Mouse (Mus musculus) heart, embryonic 15.5 days (tissue): ENCODE results near the gene Abr. TPM values are rescaled to one million over a fixed set of nuclear protein-coding genes. Genes with fewer than 3 reads are reported as not detected.

Experiments
- ATAC-seq: fragments of 200-750 bp; cut with Nextera tagmentation; replicated peaks from 2 replicates; pipeline ENCODE4 v1.8.0; 2017; ENCODE audit warnings: low read depth, moderate TSS enrichment; ENCODE audit not compliant: insufficient number of reproducible peaks, insufficient read depth, low FRiP score
- H3K27ac ChIP-seq: fragments of 300-500 bp; sonication (generic); 2 replicates; pipeline ENCODE4 v1.5.1; 2015; ENCODE audit warnings: mild to moderate bottlenecking, inconsistent platforms
- H3K27me3 ChIP-seq: fragments of 300-500 bp; sonication (generic); 2 replicates; pipeline ENCODE4 v1.6.1; 2015; ENCODE audit warnings: inconsistent platforms
- H3K36me3 ChIP-seq: fragments of 300-500 bp; sonication (generic); 2 replicates; pipeline ENCODE4 v1.6.1; 2015; ENCODE audit warnings: mild to moderate bottlenecking, inconsistent platforms
- H3K4me1 ChIP-seq: fragments of 300-500 bp; sonication (generic); replicated peaks from 2 replicates; pipeline ENCODE4 v1.6.1; 2015; ENCODE audit warnings: inconsistent platforms
- H3K4me2 ChIP-seq: fragments of 300-500 bp; sonication (generic); 2 replicates; pipeline ENCODE4 v1.6.1; 2015; ENCODE audit warnings: inconsistent platforms, mild to moderate bottlenecking, moderate library complexity
- H3K4me3 ChIP-seq: fragments of 300-500 bp; sonication (generic); 2 replicates; pipeline ENCODE4 v1.5.1; 2015; ENCODE audit warnings: mild to moderate bottlenecking, inconsistent platforms
- H3K9ac ChIP-seq: fragments of 300-500 bp; sonication (generic); 2 replicates; pipeline ENCODE4 v1.6.1; 2015; ENCODE audit warnings: mild to moderate bottlenecking, inconsistent platforms
- H3K9me3 ChIP-seq: fragments of 300-500 bp; sonication (generic); replicated peaks from 2 replicates; pipeline ENCODE4 v1.6.1; 2016; ENCODE audit warnings: inconsistent platforms
- WGBS: fragments of 180-500 bp; shearing (Covaris S2); methylation state at CpG from one replicate; pipeline ENCODE4 v1.1.7; 2015; ENCODE audit warnings: mixed read lengths; 5-methylcytosine and 5-hydroxymethylcytosine counted together
- polyA plus RNA-seq: library from polyadenylated mRNA; unstranded; fragments of >200 nt; fragmentation: Nextera tagmentation; extraction: Ambion mirVana; gene quantifications from 2 replicates; pipeline ENCODE4 v1.2.1, GENCODE M21; 2015

Abr gene
- polyA plus RNA-seq, 1 experiment from 2014 or later = 19.9 TPM

DNA sequence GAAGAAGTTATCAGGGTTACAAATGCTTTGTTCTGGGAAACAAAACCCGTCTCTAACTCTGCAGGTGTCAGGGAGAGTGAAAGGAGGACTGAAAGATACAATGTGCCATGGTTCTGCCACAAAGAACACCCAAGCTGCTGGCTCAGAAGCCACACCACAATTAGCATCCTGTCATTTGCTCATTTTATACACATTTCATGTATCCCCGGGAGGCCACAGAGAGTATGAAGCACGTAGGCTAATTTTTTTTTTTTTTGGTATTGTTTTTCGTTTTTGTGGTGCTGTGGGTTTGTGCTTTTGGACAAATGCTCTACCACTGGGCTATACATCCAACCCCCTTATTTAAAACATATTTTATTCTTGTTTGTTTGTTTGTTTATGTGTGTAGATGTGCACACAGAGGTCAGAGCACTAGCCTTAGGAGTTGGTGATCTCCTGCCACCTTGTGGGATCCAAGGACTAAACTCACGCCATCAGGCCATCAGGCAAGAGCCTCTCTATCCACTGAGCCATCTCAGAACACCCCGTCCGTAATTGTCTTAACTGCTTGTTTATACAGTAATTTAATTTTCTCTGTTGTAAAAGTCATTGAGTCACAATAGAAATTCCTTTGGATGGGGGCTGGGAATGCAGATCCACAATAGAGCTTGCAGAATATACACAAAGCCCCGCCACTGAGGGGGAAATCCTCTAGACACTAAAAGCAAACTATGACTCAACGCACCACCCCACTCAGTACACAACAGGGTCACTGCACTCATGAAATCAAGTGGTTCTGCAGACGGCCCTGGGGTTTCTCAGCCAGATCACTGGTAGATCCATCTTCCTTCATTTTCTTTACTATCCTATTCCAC is 33.3 kb downstream of the Abr start:
- 65% methylated on average over 10 of the region's 10 CpGs for WGBS
- H3K4me1 ChIP-seq = peaks cover 5% of the 10 kb centered on the region
- H3K27ac ChIP-seq = no peak overlapping the region
- no peak overlapping the region for H3K9ac ChIP-seq
- H3K27me3 ChIP-seq = no peaks in the 10 kb centered on the region
- no peak overlapping the region for H3K4me2 ChIP-seq
- no peaks in the 10 kb centered on the region for H3K9me3 ChIP-seq
- no peak for ATAC-seq
- no peaks in the 10 kb centered on the region for H3K36me3 ChIP-seq
- H3K4me3 ChIP-seq = no peak overlapping the region

DNA sequence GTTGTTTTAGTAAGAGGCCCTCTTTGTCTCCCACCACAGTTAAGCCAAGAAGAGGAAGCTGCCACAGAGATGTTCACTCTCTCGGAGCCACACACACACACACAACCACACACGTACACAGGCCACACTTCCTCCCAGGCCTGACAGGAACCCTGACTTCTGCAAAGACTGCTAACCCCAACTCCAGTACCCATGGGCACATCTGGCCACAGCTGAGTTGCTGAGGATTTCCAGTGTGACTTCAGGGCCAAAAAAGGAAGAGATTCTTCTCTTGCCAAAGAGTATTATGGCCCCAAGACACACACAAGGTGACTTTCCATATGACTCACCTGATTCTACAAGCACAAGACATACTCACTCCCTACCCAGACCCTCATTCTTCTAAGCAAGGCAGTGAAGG is 34.1 kb downstream of the Abr start:
- 79% methylated on average over 2 of the region's 2 CpGs for WGBS
- no peak for ATAC-seq
- no peaks in the 10 kb centered on the region for H3K9me3 ChIP-seq
- H3K27ac ChIP-seq = peak overlapping the region; percentile 52; the same call in 1 of the 2 replicates
- H3K27me3 ChIP-seq = no peaks in the 10 kb centered on the region
- no peak overlapping the region for H3K9ac ChIP-seq
- no peaks in the 10 kb centered on the region for H3K36me3 ChIP-seq
- no peaks in the 10 kb centered on the region for H3K4me1 ChIP-seq
- H3K4me2 ChIP-seq = no peak overlapping the region
- H3K4me3 ChIP-seq = no peak overlapping the region

DNA sequence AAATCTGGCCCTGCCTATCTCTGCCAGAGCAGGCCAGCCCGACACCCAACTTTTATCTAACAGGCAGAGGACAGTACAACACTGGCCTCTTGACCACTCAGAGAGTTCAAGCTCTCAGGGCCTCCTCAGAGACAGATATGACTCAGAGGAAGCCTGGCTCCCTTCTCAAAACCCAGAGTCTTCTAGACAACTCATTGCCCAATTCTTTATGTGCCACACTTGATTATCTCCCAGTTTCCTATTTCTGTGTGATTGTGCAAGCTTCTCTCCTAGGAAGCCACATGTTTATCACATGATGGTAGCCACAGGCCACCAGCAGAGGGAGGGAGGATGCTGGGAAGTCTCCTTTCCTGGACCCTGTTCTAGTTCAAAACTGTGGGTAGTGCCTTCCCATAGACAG is 34.8 kb downstream of the Abr start:
- Histone ChIP-seq H3K4me1 (no peaks in the 10 kb centered on the region), H3K9me3 (no peaks in the 10 kb centered on the region), H3K27me3 (no peaks in the 10 kb centered on the region), H3K27ac (peak overlapping the region; percentile 52; the same call in 1 of the 2 replicates), H3K9ac (no peak overlapping the region), H3K4me3 (no peak overlapping the region), H3K36me3 (no peaks in the 10 kb centered on the region), H3K4me2 (no peak overlapping the region)
- ATAC-seq = no peak
- 64% methylated on average over 1 of the region's 1 CpGs for WGBS

DNA sequence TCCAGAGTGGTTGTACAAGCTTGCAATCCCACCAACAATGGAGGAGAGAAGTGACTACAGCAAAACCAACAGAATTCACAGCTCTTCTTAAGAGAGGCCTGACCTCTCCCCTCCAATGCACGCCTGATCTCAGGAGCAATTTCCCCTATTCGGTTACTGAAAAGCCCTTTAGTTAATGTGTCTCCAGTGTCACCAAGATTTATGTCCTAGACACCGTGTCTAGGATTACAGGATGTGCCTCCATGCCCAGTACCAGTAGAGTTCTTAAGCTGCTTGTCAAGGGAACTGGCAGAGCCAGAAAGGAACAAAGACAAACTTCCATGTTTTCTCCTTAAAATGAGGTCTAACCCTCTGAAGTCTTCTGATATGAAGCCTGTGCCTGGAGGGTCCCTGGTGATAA is 36.0 kb downstream of the Abr start:
- WGBS = 61% methylated on average over 3 of the region's 3 CpGs
- Histone ChIP-seq H3K36me3 (no peaks in the 10 kb centered on the region), H3K9me3 (no peaks in the 10 kb centered on the region), H3K27me3 (no peaks in the 10 kb centered on the region), H3K9ac (no peak overlapping the region), H3K4me1 (peaks cover 9% of the 10 kb centered on the region), H3K4me2 (no peak overlapping the region), H3K27ac (no peak overlapping the region), H3K4me3 (no peak overlapping the region)
- ATAC-seq = no peak

DNA sequence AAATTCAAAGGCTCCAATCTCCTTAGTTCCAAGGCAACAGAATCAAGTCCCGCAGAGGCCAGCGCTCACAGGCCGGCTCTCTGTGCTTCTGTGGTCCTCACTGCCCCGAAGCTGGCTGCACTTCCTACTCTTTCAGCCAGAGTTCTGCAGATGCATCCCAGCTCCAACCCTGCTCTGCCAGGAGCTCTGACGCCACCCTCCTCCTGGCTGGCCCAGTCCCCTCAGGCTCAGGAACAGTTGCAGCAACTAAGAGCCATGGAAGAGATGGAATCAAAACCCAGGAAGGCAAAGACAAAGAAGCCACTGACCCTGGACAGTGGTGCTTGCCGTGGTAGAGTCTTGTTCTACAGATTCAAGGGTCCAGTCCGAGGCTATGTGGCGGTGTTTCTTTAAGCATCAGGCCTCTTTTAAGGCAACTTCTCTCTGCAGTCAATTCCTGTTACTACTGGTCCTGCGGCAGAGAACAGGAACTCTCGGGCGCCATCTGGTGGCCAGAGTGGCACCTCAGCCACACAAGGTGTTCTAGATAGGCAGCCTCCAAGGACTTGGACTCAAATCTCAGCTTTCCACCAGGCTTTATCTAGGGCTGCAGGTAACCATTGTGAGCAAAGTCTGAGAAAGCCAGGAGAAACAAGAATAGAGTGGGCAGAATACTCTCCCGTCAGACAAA is 44.4 kb downstream of the Abr start:
- H3K9ac ChIP-seq = no peak overlapping the region
- no peaks in the 10 kb centered on the region for H3K36me3 ChIP-seq
- 0 out of 2 replicates have a peak, but pooled peaks cover under 1% of the 10 kb centered on the region for H3K27me3 ChIP-seq
- no peak overlapping the region for H3K4me3 ChIP-seq
- ATAC-seq = no peak
- H3K4me2 ChIP-seq = no peak overlapping the region
- whole genome bisulfite sequencing = 35% methylated on average over 12 of the region's 12 CpGs
- H3K27ac ChIP-seq = no peak overlapping the region
- peaks cover 11% of the 10 kb centered on the region for H3K4me1 ChIP-seq
- H3K9me3 ChIP-seq = no peaks in the 10 kb centered on the region

DNA sequence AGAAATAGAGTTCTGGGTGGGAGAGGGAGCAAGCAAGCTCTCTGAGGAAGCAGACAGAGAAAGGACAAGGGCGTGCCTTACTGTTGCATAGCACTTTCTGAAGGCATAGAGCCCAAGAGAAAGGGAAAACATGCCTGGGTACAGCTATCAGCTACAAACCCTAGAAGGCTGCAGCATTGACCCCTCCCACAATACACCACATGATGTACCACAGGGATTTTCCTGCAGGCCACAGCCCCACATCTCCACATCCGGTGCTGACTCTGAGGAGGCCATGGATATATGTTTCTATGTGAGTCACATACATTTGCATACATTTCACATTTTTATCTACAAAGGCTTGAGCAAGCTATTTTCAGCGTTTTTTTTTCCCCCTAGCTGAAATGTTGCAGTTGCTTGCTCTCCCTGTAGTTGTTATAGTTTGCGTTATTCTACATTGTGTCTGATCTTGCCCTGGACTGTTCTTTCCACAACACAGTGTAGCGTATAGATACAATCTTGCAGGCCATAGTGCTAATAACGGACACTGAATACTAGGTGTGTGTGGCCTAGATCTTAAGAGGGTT is 49.2 kb downstream of the Abr start:
- no peak for ATAC-seq
- WGBS = 75% methylated on average over 6 of the region's 6 CpGs
- Histone ChIP-seq H3K36me3 (no peaks in the 10 kb centered on the region), H3K4me2 (no peak overlapping the region), H3K27me3 (peaks cover 38% of the 10 kb centered on the region), H3K9ac (no peak overlapping the region), H3K9me3 (no peaks in the 10 kb centered on the region), H3K4me3 (no peak overlapping the region), H3K4me1 (peaks cover 13% of the 10 kb centered on the region), H3K27ac (no peak overlapping the region)

DNA sequence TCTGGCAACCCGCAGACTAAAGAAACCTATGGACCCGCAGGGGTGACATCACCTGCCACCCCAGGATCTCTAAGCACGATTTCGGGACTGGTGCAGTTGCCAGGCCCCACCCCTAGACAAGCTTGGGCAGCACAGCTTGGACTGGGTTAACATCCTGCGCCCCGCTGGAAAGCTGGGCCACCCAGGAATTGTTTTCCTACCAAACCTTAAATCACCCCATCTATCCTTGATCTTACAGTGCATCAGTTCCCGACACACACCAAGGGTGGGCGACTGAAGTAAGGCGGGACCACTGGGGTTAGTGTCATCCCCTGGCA is 50.5 kb downstream of the Abr start:
- peak overlapping the region; percentile 99 for H3K4me2 ChIP-seq
- H3K27ac ChIP-seq = no peak overlapping the region
- peaks cover 38% of the 10 kb centered on the region for H3K27me3 ChIP-seq
- H3K4me3 ChIP-seq = peak overlapping the region; percentile 62
- peak overlapping the region; percentile 62 for H3K9ac ChIP-seq
- 12% methylated on average over 9 of the region's 9 CpGs for WGBS
- H3K4me1 ChIP-seq = peaks cover 13% of the 10 kb centered on the region
- no peaks in the 10 kb centered on the region for H3K36me3 ChIP-seq
- H3K9me3 ChIP-seq = no peaks in the 10 kb centered on the region
- no peak; the same call in 1 of the 2 replicates for ATAC-seq

DNA sequence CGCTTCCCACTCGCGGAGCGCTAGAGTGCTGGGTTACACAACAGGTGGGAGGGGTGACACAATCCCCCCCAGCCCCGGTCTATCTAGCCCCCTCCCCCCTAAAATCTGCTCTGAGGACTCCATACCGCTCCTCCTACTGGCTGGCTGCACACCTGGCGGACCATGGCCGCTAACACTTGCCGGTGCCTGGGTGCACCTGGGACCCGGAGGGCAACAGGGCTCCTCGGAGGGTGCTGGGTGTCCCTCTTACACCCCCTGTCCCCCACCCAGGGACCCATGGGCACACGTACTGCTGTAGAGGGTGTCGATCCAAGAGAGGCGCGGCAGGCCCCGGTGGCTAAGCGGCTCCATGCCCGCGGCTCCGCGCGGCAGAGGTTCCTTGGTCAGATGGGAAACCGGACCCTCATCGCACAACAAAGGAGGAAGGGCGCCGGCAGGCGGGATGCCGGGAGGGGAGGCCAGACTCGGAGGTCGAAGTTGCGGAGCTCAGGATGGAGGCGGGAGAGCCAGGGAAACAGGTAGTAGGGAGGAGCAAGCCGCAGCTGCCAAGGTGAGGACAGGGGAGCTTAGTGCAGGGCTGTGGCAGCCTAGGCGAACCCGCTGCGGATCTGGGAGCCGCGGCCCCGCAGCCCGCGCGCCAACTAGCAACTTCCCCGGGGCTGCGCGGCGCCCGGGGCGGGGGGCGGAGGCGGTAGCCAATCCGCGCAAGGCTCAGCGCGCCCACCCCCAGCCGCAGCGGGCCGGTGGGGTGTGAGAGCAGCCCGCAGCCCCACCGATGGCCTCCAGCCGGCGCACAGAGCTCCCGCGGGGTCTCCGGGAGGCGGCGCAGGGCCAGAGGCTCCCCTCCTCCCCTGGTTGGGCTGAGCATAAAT is 51.1 kb downstream of the Abr start:
- Histone ChIP-seq H3K9ac (peak overlapping the region; percentile 62), H3K36me3 (no peaks in the 10 kb centered on the region), H3K9me3 (no peaks in the 10 kb centered on the region), H3K4me3 (peak overlapping the region; percentile 62), H3K27me3 (peaks cover 38% of the 10 kb centered on the region), H3K4me1 (peaks cover 13% of the 10 kb centered on the region), H3K4me2 (peak overlapping the region; percentile 99), H3K27ac (no peak overlapping the region)
- peak; percentile 63 for ATAC-seq
- under 1% methylated on average over 65 of the region's 66 CpGs for WGBS

DNA sequence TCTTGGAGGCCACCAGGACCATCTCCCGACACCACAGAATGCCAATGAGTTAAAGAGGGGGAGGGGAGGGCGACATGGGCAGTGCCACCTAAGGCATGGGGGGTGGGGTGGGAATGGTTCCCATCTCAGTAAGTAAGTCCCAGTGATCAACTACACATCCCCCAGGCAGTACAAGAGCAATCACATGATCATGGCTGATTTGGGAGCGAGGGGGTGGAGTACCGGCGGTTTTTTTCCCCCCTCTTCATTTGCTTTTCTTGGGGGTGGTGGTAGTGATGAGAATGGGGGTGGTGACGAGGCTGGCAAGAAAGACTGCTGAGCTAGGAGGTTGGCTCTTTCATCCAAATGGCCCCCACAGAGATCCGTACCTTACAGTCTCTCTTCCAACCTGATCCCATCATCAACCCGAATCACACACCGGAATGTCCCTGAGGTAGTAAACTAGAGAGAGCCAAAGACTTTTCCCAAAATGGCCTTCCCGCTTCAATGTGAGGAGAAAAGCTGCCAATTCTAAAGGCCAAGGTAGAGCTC is 51.8 kb downstream of the Abr start:
- Histone ChIP-seq H3K27ac (no peak overlapping the region), H3K36me3 (no peaks in the 10 kb centered on the region), H3K27me3 (peaks cover 38% of the 10 kb centered on the region), H3K9me3 (no peaks in the 10 kb centered on the region), H3K9ac (no peak overlapping the region), H3K4me3 (peak overlapping the region; percentile 62), H3K4me2 (peak overlapping the region; percentile 99), H3K4me1 (peaks cover 13% of the 10 kb centered on the region)
- WGBS = 22% methylated on average over 10 of the region's 10 CpGs
- ATAC-seq = no peak

DNA sequence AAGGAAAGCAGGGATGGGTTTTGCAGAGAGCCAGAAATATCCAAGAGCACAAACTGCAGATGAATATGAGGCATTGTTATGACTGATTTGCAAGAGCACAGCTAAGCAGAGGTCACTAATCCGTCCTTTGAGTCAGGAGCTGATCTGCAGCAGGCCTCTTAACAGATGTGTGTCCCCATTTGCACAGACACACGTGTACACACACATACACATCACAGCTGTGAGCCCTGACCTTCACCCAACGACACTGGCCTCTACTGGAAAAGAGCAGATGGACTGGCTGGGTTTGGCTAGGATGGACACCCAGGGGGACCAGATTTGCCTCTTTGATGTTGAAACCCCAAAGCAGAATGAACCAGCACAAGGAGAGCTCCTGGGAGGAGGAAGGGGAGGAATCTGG is 52.7 kb downstream of the Abr start:
- WGBS = 68% methylated on average over 3 of the region's 3 CpGs
- Histone ChIP-seq H3K4me3 (no peak overlapping the region), H3K27me3 (peaks cover 38% of the 10 kb centered on the region), H3K9me3 (no peaks in the 10 kb centered on the region), H3K4me2 (no peak overlapping the region), H3K36me3 (no peaks in the 10 kb centered on the region), H3K27ac (no peak overlapping the region), H3K4me1 (peaks cover 13% of the 10 kb centered on the region), H3K9ac (no peak overlapping the region)
- no peak for ATAC-seq

DNA sequence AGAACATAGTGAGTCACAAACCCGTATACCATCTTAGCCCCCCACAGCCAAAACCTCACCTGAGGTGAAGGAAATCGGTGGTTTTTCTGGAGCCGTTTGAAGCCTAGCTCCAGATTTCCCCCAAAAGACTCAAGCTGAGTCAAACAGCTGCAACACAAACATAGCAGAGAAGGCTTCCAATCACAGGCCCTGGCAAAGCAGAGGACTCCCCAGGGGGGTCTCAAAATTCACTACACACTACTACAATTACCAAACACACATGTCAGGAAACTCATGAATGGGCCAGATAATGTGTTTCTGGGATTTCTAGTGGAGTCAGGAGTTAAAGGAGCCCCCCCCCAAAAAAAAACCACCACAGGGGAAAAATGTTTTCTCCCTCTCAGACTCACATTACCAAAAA is 56.0 kb downstream of the Abr start:
- no peak overlapping the region for H3K4me2 ChIP-seq
- ATAC-seq = no peak
- no peaks in the 10 kb centered on the region for H3K36me3 ChIP-seq
- no peak overlapping the region for H3K4me3 ChIP-seq
- H3K27ac ChIP-seq = no peak overlapping the region
- H3K27me3 ChIP-seq = peaks cover 23% of the 10 kb centered on the region
- no peaks in the 10 kb centered on the region for H3K9me3 ChIP-seq
- WGBS = 64% methylated on average over 3 of the region's 3 CpGs
- no peak overlapping the region for H3K9ac ChIP-seq
- H3K4me1 ChIP-seq = peaks cover 6% of the 10 kb centered on the region
